Mouse (Mus musculus): ENCODE data around the gene Cldn34c3. TPM values are rescaled to one million over a fixed set of nuclear protein-coding genes. Genes with fewer than 3 reads are reported as not detected.
"Not testable (repeated sequence)": the region's sequence is repeated elsewhere in the genome, so short reads cannot be mapped to it uniquely, and the experiment has no call there.

Cldn34c3 gene
- polyA plus RNA-seq (2014; fragmentation: Nextera tagmentation; extraction: Ambion mirVana), result not detected in 2 replicates

DNA sequence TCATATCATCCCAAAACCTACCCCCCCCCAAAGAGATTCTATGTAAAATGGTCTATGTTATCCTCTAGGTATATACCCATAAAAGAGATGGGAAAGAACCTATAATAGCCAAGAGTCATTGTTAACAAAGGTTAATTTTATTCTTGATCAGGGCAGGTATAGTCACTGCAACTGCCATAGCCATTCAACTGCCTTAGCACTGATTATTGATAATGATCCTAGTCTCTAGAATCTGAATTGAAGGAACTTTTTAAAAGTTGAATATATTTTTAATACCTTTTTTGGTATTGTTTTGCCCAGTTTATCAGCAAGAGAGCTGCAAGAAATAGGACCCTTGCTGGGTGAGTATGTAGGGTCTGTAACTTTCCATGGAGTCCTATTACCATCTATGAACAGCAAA is at the start of gene Cldn34c3:
Gene Cldn34c3 (plus strand): TSS at position 301 of the 400 bp plus-strand sequence.
- not testable (repeated sequence) for H3K4me1 ChIP-seq (replicated peaks; ENCODE audit: control insufficient read depth, insufficient read depth, low read length); H3K27ac ChIP-seq; H3K27me3 ChIP-seq (ENCODE audit: control insufficient read depth, insufficient read depth, low read length); H3K4me3 ChIP-seq (replicated peaks; ENCODE audit: low read length); ATAC-seq (ENCODE audit: low FRiP score); H3K36me3 ChIP-seq (replicated peaks; ENCODE audit: control insufficient read depth, insufficient read depth); H3K9ac ChIP-seq; H3K9me3 ChIP-seq (ENCODE audit: control insufficient read depth, low read length); H3K4me2 ChIP-seq (replicated peaks); DNase-seq (ENCODE audit: low spot score)

Other genes with a start within 250 kb of the Cldn34c3 start
- not detected in 2 replicates for gene Cldn34c2, start 212.0 kb upstream of the Cldn34c3 start, polyA plus RNA-seq (2014; fragmentation: Nextera tagmentation; extraction: Ambion mirVana)
- not detected in 2 replicates for gene Gm17467, start 88.9 kb upstream of the Cldn34c3 start, polyA plus RNA-seq (2014; fragmentation: Nextera tagmentation; extraction: Ambion mirVana)

Data from hindbrain, embryonic 14.5 days (tissue).